Mouse (Mus musculus) frontal cortex, postnatal 25 days (tissue): ENCODE results near the gene Os9.

Source experiments
- DNase-seq, 2 experiments: peaks; one replicate each; pipeline ENCODE4 v3.0.0; 2022; ENCODE audit warnings: low spot score in 2 of 2

The Os9 gene

DNA sequence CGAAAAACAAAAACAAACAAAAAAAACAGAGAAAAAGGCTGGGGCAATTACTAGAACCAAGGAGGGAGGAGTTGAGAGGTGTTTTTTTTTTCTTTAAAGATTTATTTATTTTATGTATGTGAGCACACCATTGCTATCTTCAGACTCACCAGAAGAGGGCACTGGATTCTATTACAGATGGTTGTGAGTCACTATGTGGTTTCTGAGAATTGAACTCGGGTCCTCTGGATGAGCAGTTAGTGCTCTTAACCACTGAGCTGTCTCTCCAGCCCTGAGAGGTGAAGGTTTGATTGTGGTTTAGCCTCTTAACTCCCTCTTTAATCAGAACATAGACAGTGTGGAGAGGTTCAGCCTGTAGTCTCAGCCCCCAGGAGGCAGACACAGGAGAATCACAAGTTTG lies 5.9 kb downstream of the Os9 start:
- no peak for DNase-seq

GRCm38 (mm10) chr10:127114408-127114807 lies 6.5 kb downstream of the Os9 start:
- DNase-seq: no peak

GRCm38 (mm10) chr10:127111001-127111887 lies 9.7 kb downstream of the Os9 start:
- DNase-seq: no peak

- no peak for DNase-seq
Measured at GRCm38 (mm10) chr10:127108262-127108583, 12.7 kb downstream of the Os9 start.

DNA sequence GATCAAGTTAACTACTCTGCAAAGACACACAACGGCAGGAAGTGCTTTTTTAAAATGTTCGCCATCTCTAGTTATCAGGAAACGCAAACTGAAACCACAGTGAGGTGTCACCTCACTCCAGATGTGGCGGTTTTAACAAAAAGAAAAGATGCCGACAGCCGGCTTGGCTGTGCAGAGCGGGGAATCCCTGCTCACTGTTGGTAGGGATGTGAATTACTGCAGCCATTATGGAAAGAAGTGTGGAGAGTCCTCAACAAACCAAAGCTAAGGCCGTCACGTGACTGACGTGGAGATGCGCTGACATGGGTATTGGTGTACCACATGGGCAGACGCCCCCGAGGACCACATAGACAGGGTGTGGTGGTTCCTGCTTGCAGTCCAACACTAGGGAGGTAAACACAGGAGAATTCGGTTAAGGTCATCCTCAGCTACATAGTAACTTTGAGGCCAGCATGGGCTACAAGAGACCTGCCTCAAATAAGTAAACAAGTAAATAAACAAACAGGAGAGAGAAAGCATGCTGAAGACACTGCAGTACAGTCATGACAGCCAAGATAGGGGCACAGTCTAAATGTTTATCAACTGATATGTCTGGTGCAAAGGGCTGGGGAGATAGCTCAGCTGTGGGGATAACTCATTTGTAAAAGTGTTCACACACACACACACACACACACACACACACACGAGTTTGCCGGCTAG lies 13.2 kb downstream of the Os9 start:
- no peak for DNase-seq

GRCm38 (mm10) chr10:127103631-127104030 lies 17.3 kb downstream of the Os9 start:
- DNase-seq: no peak

DNA sequence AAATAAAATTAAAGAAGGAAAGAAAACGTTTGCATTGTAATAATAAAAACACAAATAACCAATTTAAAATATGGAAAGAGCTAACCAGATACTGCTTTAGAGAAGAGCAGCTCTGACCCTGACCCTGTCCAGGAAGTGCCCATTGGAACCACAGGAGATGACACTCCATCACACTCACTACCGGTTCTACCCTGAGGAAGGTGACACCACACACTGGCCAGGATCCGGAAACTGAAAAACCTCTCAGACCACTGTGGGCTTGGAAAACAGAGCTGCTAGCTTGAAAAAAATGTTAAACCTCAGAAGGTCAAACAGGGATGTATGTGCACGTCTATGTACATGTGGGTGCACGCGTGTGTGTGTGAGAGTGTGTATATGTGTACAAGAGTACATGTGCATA lies 19.8 kb downstream of the Os9 start:
- no peak for DNase-seq

DNA sequence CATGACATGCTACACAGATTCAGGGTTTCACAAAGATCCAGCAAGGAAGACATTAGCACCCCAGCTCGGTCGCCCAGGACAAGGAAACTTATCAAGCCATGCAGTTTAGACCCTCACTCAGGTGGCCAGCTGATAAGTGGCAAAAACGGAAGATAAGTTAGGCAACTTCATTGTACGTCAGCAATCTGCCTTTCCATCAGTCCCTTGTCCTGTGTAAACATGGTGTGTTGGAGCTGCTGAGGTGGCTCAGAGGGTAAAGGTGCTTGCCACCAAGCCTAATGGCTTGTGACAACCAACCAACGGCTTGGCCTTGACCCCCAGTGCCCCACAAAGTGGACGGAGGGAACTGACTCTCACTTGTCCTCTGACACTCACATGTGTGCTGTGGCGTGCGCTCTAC lies 20.5 kb downstream of the Os9 start:
- no peak for DNase-seq

GRCm38 (mm10) chr10:127099868-127100267 lies 21.1 kb downstream of the Os9 start:
- no peak for DNase-seq

GRCm38 (mm10) chr10:127099191-127099590 lies 21.7 kb downstream of the Os9 start:
- no peak for DNase-seq

- no peak for DNase-seq
Measured at GRCm38 (mm10) chr10:127098514-127098913, 22.4 kb downstream of the Os9 start.

DNA sequence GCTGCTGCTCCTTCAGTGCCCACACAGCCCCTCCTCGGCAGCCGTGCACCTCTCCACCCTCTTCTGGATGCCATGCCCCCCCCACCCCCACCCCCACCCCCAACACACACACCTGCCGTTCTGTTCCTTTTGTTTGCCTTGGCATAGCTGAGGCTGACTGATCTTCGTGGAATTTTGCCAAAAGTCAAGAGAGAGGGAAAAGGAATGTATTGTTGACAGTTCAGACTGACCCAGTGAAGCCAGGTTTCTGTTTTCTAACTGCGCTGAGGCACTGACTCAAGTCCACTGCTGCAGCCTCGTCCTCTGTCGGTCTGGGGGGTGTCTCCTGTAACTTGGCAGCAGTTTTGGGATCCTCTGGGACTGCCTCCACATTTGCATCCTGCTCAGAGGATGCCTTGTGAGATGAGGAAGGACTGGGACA lies 26.5 kb downstream of the Os9 start:
- no peak for DNase-seq

DNA sequence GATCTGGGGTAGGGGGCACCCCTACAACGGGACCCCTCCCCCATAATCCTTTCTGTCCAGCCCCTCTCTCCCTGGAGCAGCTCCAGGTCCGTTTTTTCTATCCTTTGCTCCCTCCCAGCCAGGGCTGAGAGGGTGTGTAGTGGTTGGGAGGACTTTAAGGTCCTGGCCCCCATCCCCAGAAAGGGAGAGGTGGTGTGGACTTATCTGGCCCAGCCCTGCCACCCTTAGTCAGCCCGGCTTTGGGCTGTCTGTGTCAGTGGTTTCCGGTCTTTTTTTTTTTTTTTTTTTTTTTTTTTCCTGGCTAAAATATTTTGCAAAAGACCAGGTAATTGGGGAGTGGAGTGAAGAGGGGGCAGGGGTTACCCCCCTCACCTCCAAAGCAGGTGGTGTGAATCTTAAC lies 28.2 kb downstream of the Os9 start:
- no peak for DNase-seq

DNA sequence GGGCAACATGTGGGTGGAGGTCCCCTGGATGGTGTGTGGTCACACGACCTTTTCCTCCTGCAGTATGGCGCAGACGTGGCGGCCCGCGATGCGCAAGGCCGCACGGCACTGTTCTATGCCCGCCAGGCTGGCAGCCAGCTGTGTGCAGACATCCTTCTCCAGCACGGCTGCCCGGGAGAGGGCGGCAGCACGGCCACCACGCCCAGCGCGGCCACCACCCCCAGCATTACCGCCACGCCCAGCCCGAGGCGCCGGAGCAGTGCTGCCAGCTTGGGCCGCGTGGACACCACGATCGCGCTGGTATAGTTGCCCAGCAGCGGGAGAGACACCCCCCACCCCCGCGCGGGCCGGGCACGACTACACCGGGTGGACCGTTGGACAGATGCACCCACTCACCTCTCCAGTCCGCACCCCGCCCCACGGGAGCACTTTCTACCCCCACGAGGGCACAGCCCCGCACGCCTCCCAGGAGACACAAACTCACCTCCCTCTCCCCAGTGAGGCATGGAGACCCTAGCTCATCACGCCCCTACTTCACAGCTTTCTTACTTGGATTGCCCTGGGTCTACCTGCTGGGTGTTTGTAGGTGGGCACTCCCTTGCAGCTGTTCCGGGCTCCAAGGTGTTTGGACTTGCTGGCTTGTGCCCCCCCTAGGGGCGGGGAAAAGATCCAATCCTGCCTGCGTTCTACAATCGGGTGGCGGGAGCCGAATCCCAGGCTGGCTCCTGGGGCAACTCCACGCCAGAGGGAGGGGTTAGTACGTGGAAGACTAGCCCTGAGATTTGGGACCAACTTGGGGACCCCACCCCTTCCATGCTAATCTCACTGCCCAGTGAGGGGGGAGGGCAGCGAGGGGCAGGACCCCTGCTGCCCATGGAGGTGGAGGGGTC lies 29.2 kb downstream of the Os9 start:
- peak in 1 of 2 experiments; percentile 37 for DNase-seq

- DNase-seq: no peak
Measured at GRCm38 (mm10) chr10:127090560-127091411, 30.1 kb downstream of the Os9 start.

DNA sequence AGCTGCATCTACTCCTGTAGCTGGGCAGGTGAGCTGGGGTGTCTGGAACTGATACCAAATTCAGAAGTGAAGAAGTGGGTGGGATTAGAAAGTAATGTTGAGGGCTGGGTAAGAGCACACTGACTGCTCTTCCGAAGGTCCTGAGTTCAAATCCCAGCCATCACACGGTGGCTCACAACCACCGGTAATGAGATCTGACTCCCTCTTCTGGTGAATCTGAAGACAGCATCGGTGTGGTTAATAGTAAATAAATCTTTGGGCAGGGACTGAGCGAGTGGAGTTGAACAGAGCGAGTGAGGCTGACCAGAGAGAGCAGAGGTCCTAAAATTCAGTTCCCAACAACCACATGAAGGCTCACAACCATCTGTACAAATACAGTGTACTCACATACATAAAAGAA lies 35.3 kb downstream of the Os9 start:
- DNase-seq: no peak

GRCm38 (mm10) chr10:127085052-127085451 lies 35.9 kb downstream of the Os9 start:
- no peak for DNase-seq

- no peak for DNase-seq
Measured at GRCm38 (mm10) chr10:127083915-127084306, 37.0 kb downstream of the Os9 start.

GRCm38 (mm10) chr10:127083292-127083914 lies 37.5 kb downstream of the Os9 start:
- DNase-seq: no peak

GRCm38 (mm10) chr10:127081996-127082620 lies 38.8 kb downstream of the Os9 start:
- no peak for DNase-seq
